Mouse (Mus musculus) E14TG2a.4 (cell line): ENCODE results near the gene Gm5485.

ENCODE experiments used
- H3K27me3 ChIP-seq: 2 replicates; pipeline ENCODE4 v1.6.1; 2014; ENCODE audit warnings: low read length, control low read depth; ENCODE audit not compliant: insufficient read depth
- H3K36me3 ChIP-seq: 2 replicates; pipeline ENCODE4 v1.6.1; 2014; ENCODE audit warnings: low read length, control low read depth; ENCODE audit not compliant: insufficient read depth
- H3K4me1 ChIP-seq: replicated peaks from 2 replicates; pipeline ENCODE4 v1.6.1; 2014; ENCODE audit warnings: low read depth, low read length, control low read depth
- H3K4me3 ChIP-seq: replicated peaks from 2 replicates; pipeline ENCODE4 v1.5.1; 2014; ENCODE audit warnings: mild to moderate bottlenecking, low read length
- H3K9me3 ChIP-seq: 2 replicates; pipeline ENCODE4 v1.6.1; 2014; ENCODE audit warnings: low read length, control low read depth
- CTCF ChIP-seq: conservative IDR thresholded peaks from 2 replicates; pipeline ENCODE4 v1.5.1; 2014; ENCODE audit warnings: low read length
- NANOG ChIP-seq: IDR thresholded peaks from 2 replicates; pipeline ENCODE4 v1.6.1; 2014; ENCODE audit warnings: borderline replicate concordance, low read length, mixed read lengths
- POU5F1 ChIP-seq: IDR thresholded peaks from 2 replicates; pipeline ENCODE4 v1.6.1; 2014; ENCODE audit warnings: low read length, borderline replicate concordance

The Gm5485 gene

DNA sequence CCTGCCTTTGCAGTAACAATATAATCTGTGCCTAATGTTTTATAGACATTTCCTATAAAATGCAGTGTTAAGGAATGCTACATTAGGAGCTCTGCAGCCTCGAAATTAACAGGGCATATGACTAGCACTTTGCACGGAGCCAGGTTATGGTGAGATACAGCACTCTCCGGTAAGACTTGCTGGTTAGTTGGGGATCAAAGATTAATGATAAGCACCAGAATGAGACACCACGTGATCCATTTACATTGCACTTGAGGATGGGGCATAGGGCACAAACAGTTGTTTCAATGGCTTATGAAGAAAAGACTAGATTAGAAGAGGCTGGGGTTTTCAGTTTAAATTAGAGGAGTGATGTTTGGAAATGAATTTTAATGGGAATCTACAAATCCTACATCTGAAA, 9.3 kb downstream of the Gm5485 start:
- H3K9me3 ChIP-seq: no peaks in the 10 kb centered on the region
- no peaks in the 10 kb centered on the region for H3K4me1 ChIP-seq
- H3K36me3 ChIP-seq: no peaks in the 10 kb centered on the region
- no peaks in the 10 kb centered on the region for H3K27me3 ChIP-seq
- H3K4me3 ChIP-seq: no peak overlapping the region
- no peak for TF ChIP-seq POU5F1
- no peak for TF ChIP-seq CTCF

- Histone ChIP-seq H3K9me3 (no peaks in the 10 kb centered on the region), H3K36me3 (no peaks in the 10 kb centered on the region), H3K27me3 (no peaks in the 10 kb centered on the region), H3K4me1 (no peaks in the 10 kb centered on the region), H3K4me3 (no peak overlapping the region)
- no peak for TF ChIP-seq CTCF
- TF ChIP-seq POU5F1: no peak
- no peak for TF ChIP-seq NANOG
Observed at GRCm38 (mm10) chr16:48395278-48395677, 16.9 kb downstream of the Gm5485 start.

DNA sequence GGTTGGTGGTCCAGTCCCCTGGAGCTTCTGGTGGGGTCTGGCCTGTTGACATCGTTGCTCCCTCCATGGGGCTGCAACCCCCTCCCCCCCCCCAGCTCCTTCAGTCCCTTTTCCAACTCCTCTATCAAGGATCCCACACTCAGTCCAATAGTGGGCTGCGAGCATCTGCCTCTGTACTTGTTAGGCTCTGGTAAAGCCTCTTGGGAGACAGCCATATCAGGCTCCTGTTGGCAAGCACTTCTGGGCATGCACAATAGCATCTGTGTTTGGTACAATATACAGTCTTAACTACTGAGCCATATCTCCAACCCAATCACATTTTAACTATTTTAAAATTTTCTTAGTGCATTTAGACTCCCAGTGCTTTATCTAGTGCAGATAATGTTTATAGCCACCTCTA, 25.2 kb downstream of the Gm5485 start:
- Histone ChIP-seq H3K4me1 (no peaks in the 10 kb centered on the region), H3K27me3 (no peaks in the 10 kb centered on the region), H3K9me3 (peaks cover 7% of the 10 kb centered on the region; the same call in 1 of the 2 replicates), H3K36me3 (no peaks in the 10 kb centered on the region), H3K4me3 (no peak overlapping the region)
- TF ChIP-seq POU5F1 (no peak), NANOG (no peak), CTCF (no peak)

GRCm38 (mm10) chr16:48383582-48384257, 28.5 kb downstream of the Gm5485 start:
- Histone ChIP-seq H3K9me3 (no peaks in the 10 kb centered on the region), H3K36me3 (no peaks in the 10 kb centered on the region), H3K4me3 (no peak overlapping the region), H3K27me3 (no peaks in the 10 kb centered on the region), H3K4me1 (no peaks in the 10 kb centered on the region)
- no peak for TF ChIP-seq CTCF
- TF ChIP-seq NANOG: no peak
- no peak for TF ChIP-seq POU5F1

GRCm38 (mm10) chr16:48373711-48374485, 38.3 kb downstream of the Gm5485 start:
- H3K27me3 ChIP-seq: no peaks in the 10 kb centered on the region
- TF ChIP-seq POU5F1 (no peak), CTCF (no peak), NANOG (peak; percentile 32; the same call in 1 of the 2 replicates)
- no peaks in the 10 kb centered on the region for H3K36me3 ChIP-seq
- H3K4me1 ChIP-seq: peaks cover 13% of the 10 kb centered on the region
- no peaks in the 10 kb centered on the region for H3K9me3 ChIP-seq
- H3K4me3 ChIP-seq: no peak overlapping the region

DNA sequence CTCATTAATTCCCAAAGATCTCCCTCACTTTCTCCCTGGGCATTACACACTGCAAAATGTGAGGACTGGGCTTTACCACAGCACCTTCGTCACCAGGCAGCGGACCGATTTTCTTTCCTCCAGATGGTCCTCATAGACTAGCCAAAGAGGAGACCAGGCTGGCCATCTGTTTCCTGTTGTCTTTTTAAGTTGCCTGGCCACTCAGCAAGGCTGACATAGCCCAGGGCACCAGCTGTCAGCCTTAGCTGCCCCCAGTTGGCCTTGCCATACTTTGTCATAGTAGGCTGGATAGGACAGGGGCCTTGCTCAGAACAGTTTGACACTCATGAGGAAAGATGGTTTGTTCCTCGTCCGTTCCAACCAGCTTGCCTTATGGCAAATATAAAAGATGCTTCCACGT, 39.8 kb downstream of the Gm5485 start:
- Histone ChIP-seq H3K4me3 (no peak overlapping the region), H3K27me3 (no peaks in the 10 kb centered on the region), H3K9me3 (no peaks in the 10 kb centered on the region), H3K4me1 (peaks cover 13% of the 10 kb centered on the region), H3K36me3 (no peaks in the 10 kb centered on the region)
- TF ChIP-seq CTCF: no peak
- no peak for TF ChIP-seq POU5F1
- no peak for TF ChIP-seq NANOG

GRCm38 (mm10) chr16:48368096-48368495, 44.1 kb downstream of the Gm5485 start:
- no peak for TF ChIP-seq POU5F1
- TF ChIP-seq NANOG: no peak
- no peak for TF ChIP-seq CTCF
- no peak overlapping the region for H3K4me3 ChIP-seq
- H3K36me3 ChIP-seq: no peaks in the 10 kb centered on the region
- H3K9me3 ChIP-seq: no peaks in the 10 kb centered on the region
- peaks cover 3% of the 10 kb centered on the region; the same call in 1 of the 2 replicates for H3K4me1 ChIP-seq
- H3K27me3 ChIP-seq: no peaks in the 10 kb centered on the region

DNA sequence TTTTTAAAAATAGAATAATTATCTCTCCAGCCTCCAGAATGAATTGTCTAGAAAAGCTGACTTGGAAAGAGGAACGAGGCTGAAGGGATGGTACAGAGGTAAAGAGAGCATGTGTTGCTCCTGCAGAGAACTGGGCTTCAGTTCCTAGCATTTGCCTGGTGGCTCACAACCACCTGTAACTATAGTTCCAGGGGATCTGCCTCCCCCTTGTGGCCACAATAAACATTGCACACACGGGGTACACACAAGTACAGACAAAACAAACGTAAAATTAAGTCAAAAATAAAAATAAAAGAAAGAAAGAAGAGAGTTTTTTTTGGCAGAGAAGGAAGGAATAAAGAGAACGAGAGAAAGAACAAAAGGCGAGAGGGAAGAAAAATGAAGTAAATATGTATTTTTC, 45.4 kb downstream of the Gm5485 start:
- Histone ChIP-seq H3K36me3 (no peaks in the 10 kb centered on the region), H3K27me3 (no peaks in the 10 kb centered on the region), H3K4me1 (no peaks in the 10 kb centered on the region), H3K9me3 (no peaks in the 10 kb centered on the region), H3K4me3 (no peak overlapping the region)
- TF ChIP-seq CTCF (peak; percentile 94), NANOG (no peak)

DNA sequence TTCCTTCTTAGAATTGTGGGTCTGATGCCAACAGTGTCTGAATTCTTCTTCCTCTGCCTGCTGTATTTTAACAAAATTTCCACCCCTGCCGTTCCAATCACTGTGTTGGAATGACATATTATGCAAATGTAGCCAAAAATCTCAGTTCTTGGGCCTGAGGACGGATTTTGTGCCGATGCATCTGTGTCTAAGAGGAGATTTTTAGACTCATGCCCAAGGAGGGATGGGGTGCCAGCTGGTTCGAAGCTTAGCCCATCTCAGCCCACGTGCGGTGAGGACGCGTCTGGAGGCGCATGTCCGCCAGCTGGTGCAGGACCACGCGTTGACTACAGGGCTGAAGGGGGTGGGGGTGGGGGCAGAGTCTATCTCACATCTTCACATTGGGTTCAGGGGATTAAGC, 51.3 kb downstream of the Gm5485 start:
- no peak overlapping the region for H3K4me3 ChIP-seq
- H3K36me3 ChIP-seq: no peaks in the 10 kb centered on the region
- H3K27me3 ChIP-seq: no peaks in the 10 kb centered on the region
- TF ChIP-seq POU5F1: no peak
- no peak for TF ChIP-seq CTCF
- no peak for TF ChIP-seq NANOG
- peaks cover 10% of the 10 kb centered on the region for H3K4me1 ChIP-seq
- no peaks in the 10 kb centered on the region for H3K9me3 ChIP-seq
